Mouse (Mus musculus): ENCODE measurements around the gene Nip7. TPM values are rescaled to one million over a fixed set of nuclear protein-coding genes. Genes with fewer than 3 reads are reported as not detected.

Nip7 gene
- total RNA-seq (2014; fragmentation: Nextera tagmentation), result 56.7 and 62.0 TPM in 2 replicates
- total RNA-seq (2017), result 35.5 and 39.7 TPM in 2 replicates
- polyA plus RNA-seq (2012), result 8.9 and 9.1 TPM in 2 replicates

DNA sequence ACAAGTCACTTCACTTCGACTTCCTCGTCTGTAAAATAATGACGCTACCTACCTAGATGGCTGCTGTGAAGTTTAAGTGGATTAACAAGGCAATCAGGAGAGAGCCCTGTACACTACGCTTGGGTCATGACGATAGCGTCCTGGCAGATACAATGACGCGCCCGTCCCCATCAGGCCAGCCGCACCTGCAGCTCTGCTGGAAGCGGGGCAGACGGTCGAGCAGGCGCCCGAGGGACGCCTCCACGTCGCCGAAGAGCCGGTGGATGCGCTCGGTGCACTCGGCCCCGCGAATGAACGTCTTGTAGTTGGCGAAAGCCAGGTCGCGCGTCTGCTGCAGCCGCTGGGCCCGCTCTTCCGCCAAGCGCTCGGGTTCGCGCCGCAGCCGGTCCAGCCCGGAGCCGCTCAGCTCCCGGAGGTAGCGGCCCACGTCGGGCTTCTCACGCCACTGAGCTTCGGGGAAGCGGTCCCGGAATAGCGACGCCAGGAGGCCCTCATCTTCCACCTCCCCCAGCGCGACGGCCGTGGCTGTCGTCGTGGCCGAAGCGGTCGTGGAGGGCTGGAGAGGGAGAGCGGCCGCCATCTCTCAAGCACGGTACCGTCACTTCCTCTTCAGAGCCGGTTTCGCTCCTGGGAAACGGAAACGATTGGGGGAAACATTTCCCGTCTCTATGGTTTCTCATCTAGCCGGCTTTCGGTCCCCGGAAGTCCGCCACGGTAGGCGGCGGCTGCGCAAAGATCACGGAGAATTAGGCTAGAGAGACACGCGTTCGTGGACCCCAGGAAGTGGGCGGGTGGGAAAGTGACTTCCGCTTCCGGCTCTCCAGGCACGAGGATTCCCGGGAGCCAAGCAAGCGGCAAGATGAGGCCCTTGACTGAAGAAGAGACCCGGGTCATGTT, at the start of gene Nip7, which contains the start of gene Cog8:
Gene Nip7 (plus strand): TSS at position 802 of the 897 bp plus-strand sequence.
Gene Cog8 (minus strand): TSS at position 614 of the 897 bp plus-strand sequence.
- TF ChIP-seq POLR2AphosphoS5 (IDR thresholded peaks at IDR 0.05; ENCODE audit: insufficient replicate concordance, low read depth, low read length), result no peak
- TF ChIP-seq GATA2 (IDR thresholded peaks at IDR 0.05; ENCODE audit: borderline replicate concordance, low read depth, low read length), result no peak
- TF ChIP-seq CTCF (IDR thresholded peaks at IDR 0.05; ENCODE audit: low read depth, low read length), result no peak
- TF ChIP-seq TAL1 (conservative IDR thresholded peaks at IDR 0.05; ENCODE audit: low read depth, low read length), result no peak
- no peak for TF ChIP-seq GATA1 (IDR thresholded peaks at IDR 0.05; ENCODE audit: borderline replicate concordance, low read length)
- peak; percentile 98 for ATAC-seq (ENCODE audit: extremely low read depth, insufficient number of reproducible peaks, low FRiP score, poor library complexity, severe bottlenecking)
- H3K4me1 ChIP-seq (ENCODE audit: insufficient read depth, low read depth, low read length), result peaks cover 49% of the 10 kb centered on the region
- H3K36me3 ChIP-seq (replicated peaks), result peaks cover 79% of the 10 kb centered on the region
- H3K9me3 ChIP-seq (replicated peaks), result no peaks in the 10 kb centered on the region
- peak; percentile 96 for DNase-seq (ENCODE audit: low spot score)
- H3K27me3 ChIP-seq (ENCODE audit: insufficient read depth, low read length), result no peaks in the 10 kb centered on the region
- peak within 1 kb of the TSS; percentile 100 for H3K4me3 ChIP-seq (ENCODE audit: low read depth, low read length)

DNA sequence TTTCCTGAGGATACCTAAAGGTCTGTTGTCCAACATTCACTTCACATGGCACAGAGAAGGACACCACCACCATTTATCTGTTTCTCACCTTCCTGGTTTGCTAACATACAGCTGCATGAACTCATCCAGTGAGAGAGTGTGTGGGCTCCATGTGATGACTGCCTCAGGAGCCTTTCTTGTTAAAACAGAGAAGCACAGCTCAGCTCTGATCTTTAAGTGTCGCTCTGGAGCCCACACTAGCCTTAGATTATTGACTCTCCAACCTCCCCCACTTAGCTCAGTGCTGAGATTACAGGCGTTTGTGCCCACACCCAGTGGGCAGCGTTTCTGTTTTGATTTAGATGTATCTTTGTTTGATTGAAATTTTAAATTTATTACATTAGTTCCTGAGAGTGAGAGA, 48.9 kb upstream of the Nip7 start:
- ATAC-seq (ENCODE audit: extremely low read depth, insufficient number of reproducible peaks, low FRiP score, poor library complexity, severe bottlenecking) (no peak), DNase-seq (ENCODE audit: low spot score) (no peak)
- Histone ChIP-seq H3K9me3 (replicated peaks) (no peaks in the 10 kb centered on the region), H3K4me1 (ENCODE audit: insufficient read depth, low read depth, low read length) (no peaks in the 10 kb centered on the region), H3K4me3 (ENCODE audit: low read depth, low read length) (no peak overlapping the region), H3K36me3 (replicated peaks) (peaks cover 53% of the 10 kb centered on the region), H3K27me3 (ENCODE audit: insufficient read depth, low read length) (no peaks in the 10 kb centered on the region)
- no peak for TF ChIP-seq GATA2 (IDR thresholded peaks at IDR 0.05; ENCODE audit: borderline replicate concordance, low read depth, low read length)
- TF ChIP-seq POLR2AphosphoS5 (IDR thresholded peaks at IDR 0.05; ENCODE audit: insufficient replicate concordance, low read depth, low read length), result no peak
- no peak for TF ChIP-seq TAL1 (conservative IDR thresholded peaks at IDR 0.05; ENCODE audit: low read depth, low read length)
- TF ChIP-seq CTCF (IDR thresholded peaks at IDR 0.05; ENCODE audit: low read depth, low read length), result no peak
- no peak for TF ChIP-seq GATA1 (IDR thresholded peaks at IDR 0.05; ENCODE audit: borderline replicate concordance, low read length)

DNA sequence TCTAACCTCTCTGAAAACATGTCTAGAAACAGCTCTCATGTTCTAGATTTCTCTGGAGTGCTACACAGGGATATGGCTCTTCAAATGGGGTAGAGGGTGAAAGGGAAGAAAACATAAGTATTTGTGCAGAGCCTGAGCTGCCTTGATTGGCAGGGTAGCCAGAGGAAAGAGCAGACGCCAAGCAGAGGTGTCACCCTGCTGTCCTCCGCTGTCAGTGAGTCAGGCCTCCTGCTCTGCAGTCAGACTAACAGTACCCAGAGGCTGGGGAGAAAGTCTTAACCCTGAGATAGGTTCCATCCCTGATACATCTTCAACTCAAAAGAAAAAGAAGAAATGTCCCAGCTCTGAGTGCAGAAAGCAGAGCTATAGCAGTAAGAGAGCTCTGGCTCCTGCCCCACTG, 44.0 kb upstream of the Nip7 start:
- H3K4me3 ChIP-seq (ENCODE audit: low read depth, low read length), result no peak overlapping the region
- peaks cover 33% of the 10 kb centered on the region for H3K36me3 ChIP-seq (replicated peaks)
- no peaks in the 10 kb centered on the region for H3K4me1 ChIP-seq (ENCODE audit: insufficient read depth, low read depth, low read length)
- no peaks in the 10 kb centered on the region for H3K9me3 ChIP-seq (replicated peaks)
- DNase-seq (ENCODE audit: low spot score) (no peak), ATAC-seq (ENCODE audit: extremely low read depth, insufficient number of reproducible peaks, low FRiP score, poor library complexity, severe bottlenecking) (no peak)
- H3K27me3 ChIP-seq (ENCODE audit: insufficient read depth, low read length), result peaks cover 3% of the 10 kb centered on the region; the same call in 1 of the 2 replicates
- TF ChIP-seq TAL1 (conservative IDR thresholded peaks at IDR 0.05; ENCODE audit: low read depth, low read length) (no peak), GATA1 (IDR thresholded peaks at IDR 0.05; ENCODE audit: borderline replicate concordance, low read length) (no peak), GATA2 (IDR thresholded peaks at IDR 0.05; ENCODE audit: borderline replicate concordance, low read depth, low read length) (no peak), POLR2AphosphoS5 (IDR thresholded peaks at IDR 0.05; ENCODE audit: insufficient replicate concordance, low read depth, low read length) (no peak)

DNA sequence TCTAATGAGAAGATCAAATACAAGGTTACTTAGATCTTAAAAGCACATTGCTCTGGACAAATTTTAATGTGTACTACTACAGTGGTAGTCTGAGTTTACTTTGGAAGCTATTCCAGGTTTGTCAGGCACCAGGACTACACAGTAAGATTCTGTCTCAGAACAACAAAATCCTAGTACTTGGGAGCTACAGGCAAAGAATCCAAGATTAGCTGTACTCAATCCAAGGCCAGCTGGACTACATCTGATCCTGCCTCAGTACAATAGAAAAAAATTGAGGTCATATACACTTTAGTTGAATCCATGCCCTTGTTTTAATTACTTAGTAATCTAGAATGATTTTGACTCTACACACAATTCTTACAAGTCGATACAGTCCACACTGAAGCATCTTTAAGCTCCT, 41.8 kb upstream of the Nip7 start:
- Histone ChIP-seq H3K4me3 (ENCODE audit: low read depth, low read length) (no peak overlapping the region), H3K9me3 (replicated peaks) (no peaks in the 10 kb centered on the region), H3K36me3 (replicated peaks) (peaks cover 24% of the 10 kb centered on the region), H3K4me1 (ENCODE audit: insufficient read depth, low read depth, low read length) (no peaks in the 10 kb centered on the region), H3K27me3 (ENCODE audit: insufficient read depth, low read length) (peaks cover 13% of the 10 kb centered on the region)
- ATAC-seq (ENCODE audit: extremely low read depth, insufficient number of reproducible peaks, low FRiP score, poor library complexity, severe bottlenecking) (no peak), DNase-seq (ENCODE audit: low spot score) (no peak)
- TF ChIP-seq TAL1 (conservative IDR thresholded peaks at IDR 0.05; ENCODE audit: low read depth, low read length) (no peak), POLR2AphosphoS5 (IDR thresholded peaks at IDR 0.05; ENCODE audit: insufficient replicate concordance, low read depth, low read length) (no peak), CTCF (IDR thresholded peaks at IDR 0.05; ENCODE audit: low read depth, low read length) (no peak), GATA2 (IDR thresholded peaks at IDR 0.05; ENCODE audit: borderline replicate concordance, low read depth, low read length) (no peak), GATA1 (IDR thresholded peaks at IDR 0.05; ENCODE audit: borderline replicate concordance, low read length) (no peak)

DNA sequence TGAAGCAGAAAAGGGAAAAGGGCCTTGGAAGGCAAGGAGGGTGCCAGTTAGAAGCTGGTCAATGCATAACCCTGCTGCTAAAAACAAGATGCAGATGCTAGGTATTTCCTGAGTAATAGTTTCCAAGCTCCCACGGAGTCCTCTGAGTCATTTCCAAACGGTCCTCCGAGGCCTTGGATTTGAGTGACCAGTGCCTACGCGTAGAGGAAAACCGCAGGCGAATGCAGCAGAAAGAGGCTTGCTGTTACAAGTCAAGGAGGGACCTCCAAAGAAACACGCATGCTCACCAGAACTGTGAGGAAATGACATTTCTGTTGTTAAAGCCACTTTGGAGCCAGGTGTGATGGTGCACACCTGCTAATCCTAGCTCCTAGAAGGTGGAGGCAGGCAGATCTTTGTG, 33.2 kb upstream of the Nip7 start:
- no peak for DNase-seq (ENCODE audit: low spot score)

DNA sequence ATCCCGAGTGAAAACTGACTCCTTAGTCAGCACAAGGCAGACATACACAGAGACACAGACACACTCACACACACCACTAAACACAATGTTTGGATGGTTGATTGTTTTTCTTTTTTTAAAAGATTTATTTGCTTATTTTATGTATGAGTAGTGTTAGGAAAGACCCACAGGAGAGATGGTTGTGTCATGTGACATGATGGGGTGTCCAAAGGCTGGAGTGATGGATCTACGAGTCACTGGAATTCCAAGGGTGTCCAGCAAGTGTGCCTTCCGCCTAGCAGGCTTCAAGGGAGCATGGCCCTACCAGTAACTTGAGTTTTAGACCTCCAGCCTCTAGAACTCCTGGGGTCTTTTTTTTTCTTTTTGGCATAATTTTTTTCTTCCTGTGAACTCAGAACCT, 27.4 kb upstream of the Nip7 start:
- DNase-seq (ENCODE audit: low spot score) (no peak), ATAC-seq (ENCODE audit: extremely low read depth, insufficient number of reproducible peaks, low FRiP score, poor library complexity, severe bottlenecking) (no peak)
- Histone ChIP-seq H3K36me3 (replicated peaks) (peaks cover 13% of the 10 kb centered on the region), H3K4me1 (ENCODE audit: insufficient read depth, low read depth, low read length) (peaks cover 39% of the 10 kb centered on the region), H3K4me3 (ENCODE audit: low read depth, low read length) (no peak overlapping the region), H3K9me3 (replicated peaks) (no peaks in the 10 kb centered on the region), H3K27me3 (ENCODE audit: insufficient read depth, low read length) (peaks cover 7% of the 10 kb centered on the region)
- TF ChIP-seq POLR2AphosphoS5 (IDR thresholded peaks at IDR 0.05; ENCODE audit: insufficient replicate concordance, low read depth, low read length) (no peak), CTCF (IDR thresholded peaks at IDR 0.05; ENCODE audit: low read depth, low read length) (no peak), GATA2 (IDR thresholded peaks at IDR 0.05; ENCODE audit: borderline replicate concordance, low read depth, low read length) (no peak), TAL1 (conservative IDR thresholded peaks at IDR 0.05; ENCODE audit: low read depth, low read length) (no peak), GATA1 (IDR thresholded peaks at IDR 0.05; ENCODE audit: borderline replicate concordance, low read length) (no peak)

More for the DNA sequence above, 33.2 kb upstream of the Nip7 start:
- ATAC-seq (ENCODE audit: extremely low read depth, insufficient number of reproducible peaks, low FRiP score, poor library complexity, severe bottlenecking), result no peak
- Histone ChIP-seq H3K4me1 (ENCODE audit: insufficient read depth, low read depth, low read length) (peaks cover 1% of the 10 kb centered on the region; the same call in 1 of the 2 replicates), H3K27me3 (ENCODE audit: insufficient read depth, low read length) (peaks cover 39% of the 10 kb centered on the region), H3K4me3 (ENCODE audit: low read depth, low read length) (no peak overlapping the region), H3K36me3 (replicated peaks) (no peaks in the 10 kb centered on the region), H3K9me3 (replicated peaks) (no peaks in the 10 kb centered on the region)
- TF ChIP-seq CTCF (IDR thresholded peaks at IDR 0.05; ENCODE audit: low read depth, low read length) (no peak), TAL1 (conservative IDR thresholded peaks at IDR 0.05; ENCODE audit: low read depth, low read length) (no peak), GATA1 (IDR thresholded peaks at IDR 0.05; ENCODE audit: borderline replicate concordance, low read length) (no peak), GATA2 (IDR thresholded peaks at IDR 0.05; ENCODE audit: borderline replicate concordance, low read depth, low read length) (no peak), POLR2AphosphoS5 (IDR thresholded peaks at IDR 0.05; ENCODE audit: insufficient replicate concordance, low read depth, low read length) (no peak)
